Mouse (Mus musculus) heart, postnatal 0 days (tissue): Measurements from ENCODE around the gene Wars2. TPM values are rescaled to one million over a fixed set of nuclear protein-coding genes. Genes with fewer than 3 reads are reported as not detected.
A peak's percentile ranks its signal among the peaks of the same experiment; 100 is the strongest.

Experiments used
- ATAC-seq: fragments of 200-750 bp; cut with Nextera tagmentation; 2 replicates; pipeline ENCODE4 v1.8.0; 2017; ENCODE audit warnings: low read depth, moderate number of reproducible peaks, moderate library complexity; ENCODE audit not compliant: insufficient read depth
- DNase-seq: peaks from one replicate; pipeline ENCODE4 v3.0.0-alpha.2; 2016; ENCODE audit warnings: low spot score
- H3K27ac ChIP-seq: fragments of 300-500 bp; sonication (generic); 2 replicates; pipeline ENCODE4 v1.5.1; 2014; ENCODE audit warnings: low read depth, mild to moderate bottlenecking
- H3K27me3 ChIP-seq: fragments of 300-500 bp; sonication (generic); 2 replicates; pipeline ENCODE4 v1.6.1; 2014; ENCODE audit warnings: low read length, mixed read lengths; ENCODE audit not compliant: control insufficient read depth, insufficient read depth
- H3K36me3 ChIP-seq: fragments of 300-500 bp; sonication (generic); replicated peaks from 2 replicates; pipeline ENCODE4 v1.6.1; 2014; ENCODE audit warnings: low read length, mixed read lengths; ENCODE audit not compliant: control insufficient read depth, insufficient read depth
- H3K4me1 ChIP-seq: fragments of 300-500 bp; sonication (generic); 2 replicates; pipeline ENCODE4 v1.6.1; 2014; ENCODE audit warnings: antibody characterized with exemption; ENCODE audit not compliant: control insufficient read depth, insufficient read depth
- H3K4me2 ChIP-seq: fragments of 300-500 bp; sonication (generic); 2 replicates; pipeline ENCODE4 v1.6.1; 2014; ENCODE audit warnings: low read depth, mild to moderate bottlenecking, low read length, moderate library complexity
- H3K4me3 ChIP-seq: fragments of 300-500 bp; sonication (generic); 2 replicates; pipeline ENCODE4 v1.5.1; 2014; ENCODE audit warnings: low read depth, low read length
- H3K9ac ChIP-seq: fragments of 300-500 bp; sonication (generic); replicated peaks from 2 replicates; pipeline ENCODE4 v1.6.1; 2014; ENCODE audit warnings: low read depth, low read length, mixed read lengths
- H3K9me3 ChIP-seq: fragments of 300-500 bp; sonication (generic); replicated peaks from 2 replicates; pipeline ENCODE4 v1.6.1; 2016; ENCODE audit warnings: low read length; ENCODE audit not compliant: control insufficient read depth
- CTCF ChIP-seq: IDR thresholded peaks from 2 replicates; pipeline ENCODE4 v1.5.1; 2016; ENCODE audit warnings: antibody characterized with exemption, control low read depth, low read depth
- EP300 ChIP-seq: IDR thresholded peaks from 2 replicates; pipeline ENCODE4 v1.6.1; 2016; ENCODE audit warnings: antibody characterized with exemption, low read depth
- WGBS: fragments of 180-500 bp; shearing (Covaris S2); extraction: QIAGEN DNeasy Blood & Tissue Kit; methylation state at CpG from one replicate; pipeline ENCODE4 v1.1.7; 2014; 5-methylcytosine and 5-hydroxymethylcytosine counted together
- polyA plus RNA-seq: library from polyadenylated mRNA; unstranded; fragments of >200 nt; fragmentation: Nextera tagmentation; extraction: Ambion mirVana; gene quantifications from 2 replicates; pipeline ENCODE4 v1.2.1, GENCODE M21; 2015
- total RNA-seq: library from RNA; depleted of rRNA; stranded (reverse); fragments of >200 nt; gene quantifications from 2 replicates; pipeline ENCODE4 v1.2.3, GENCODE M21; 2014; ENCODE audit warnings: low replicate concordance

Gene Wars2
- total and polyA plus RNA-seq, 2 experiments from 2014 or later: 6.0 to 6.5 TPM

DNA sequence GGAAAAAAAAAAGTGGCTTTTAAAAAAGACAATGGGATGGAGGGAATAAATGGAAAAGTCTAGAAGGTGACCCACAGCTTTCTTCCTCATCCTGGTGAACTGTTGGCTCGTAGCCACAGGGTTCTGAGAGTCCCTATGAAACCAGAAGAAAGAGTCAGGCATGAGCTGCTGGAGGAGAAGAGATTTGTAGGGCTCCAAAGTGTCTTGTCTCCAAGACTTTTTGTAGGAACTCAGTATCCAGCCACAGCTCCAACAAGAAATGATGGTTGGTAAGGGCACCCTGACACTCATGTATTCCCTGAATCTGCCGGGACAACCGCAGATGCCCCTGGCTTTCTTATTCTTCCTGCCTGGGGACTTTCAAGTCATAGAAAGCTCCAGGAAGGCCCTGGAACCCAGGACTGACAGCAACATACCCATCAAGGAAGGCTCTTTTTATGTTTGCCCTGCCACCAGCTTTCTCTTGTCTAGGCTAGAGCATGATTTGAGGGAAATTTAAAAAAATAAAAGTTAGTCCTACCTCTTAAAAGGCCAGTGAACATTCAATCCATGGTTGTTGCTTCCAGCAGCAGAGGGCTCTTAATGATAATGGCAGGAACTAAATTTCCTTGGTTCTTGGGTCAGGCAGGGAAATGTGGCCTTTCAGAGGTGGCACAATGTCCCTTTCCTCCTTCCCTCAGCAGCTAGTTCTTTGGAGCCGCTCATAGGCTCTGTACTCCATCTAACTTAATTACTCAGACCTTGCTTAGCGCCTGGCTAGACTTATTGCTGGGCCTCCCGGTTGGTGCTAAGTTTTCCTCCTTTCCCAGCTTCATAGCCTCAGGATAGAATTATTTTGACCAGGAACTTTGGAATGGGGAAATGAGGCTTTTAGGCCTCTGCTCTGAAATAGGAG lies 110.7 kb downstream of the Wars2 start:
- Histone ChIP-seq H3K27me3 (peaks cover 99% of the 10 kb centered on the region), H3K4me1 (peaks cover 9% of the 10 kb centered on the region; the same call in 1 of the 2 replicates), H3K9me3 (no peaks in the 10 kb centered on the region), H3K36me3 (no peaks in the 10 kb centered on the region), H3K4me2 (no peak overlapping the region), H3K9ac (no peak overlapping the region), H3K27ac (no peak overlapping the region), H3K4me3 (no peak overlapping the region)
- no peak for DNase-seq
- TF ChIP-seq CTCF (no peak), EP300 (no peak)
- no peak for ATAC-seq
- 19% methylated on average over 6 of the region's 6 CpGs for WGBS

DNA sequence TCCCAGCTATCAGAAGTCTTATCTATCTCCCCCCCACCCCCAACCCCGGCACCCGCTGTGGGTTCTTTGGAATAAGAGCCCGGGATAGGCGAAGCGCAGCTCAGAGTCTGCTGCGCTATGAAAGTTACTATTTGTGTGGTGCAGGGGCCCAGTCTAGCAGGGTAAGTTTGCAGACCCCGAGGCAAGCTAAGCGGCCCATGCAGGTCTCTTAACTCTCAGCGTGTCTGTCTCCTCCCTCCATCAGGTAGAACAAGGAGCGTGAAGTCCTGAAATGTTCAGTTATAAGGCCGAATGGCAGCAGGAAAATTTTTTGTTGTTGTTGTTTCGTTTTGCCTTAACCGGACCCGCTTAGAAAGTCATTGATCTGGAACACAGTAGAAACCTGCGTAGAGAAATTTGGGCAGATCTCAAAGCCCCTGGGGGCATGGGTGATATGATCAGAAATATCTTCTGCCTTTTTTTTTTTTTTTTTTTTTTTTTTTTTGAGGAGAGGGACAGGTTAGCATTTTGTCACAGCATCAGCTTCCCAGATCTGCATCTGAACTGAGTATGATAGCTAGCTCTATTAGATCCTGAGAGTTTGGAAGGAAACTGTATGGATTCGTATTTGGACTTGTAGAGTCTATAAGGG lies 111.7 kb downstream of the Wars2 start:
- H3K4me3 ChIP-seq: peak overlapping the region; percentile 55; the same call in 1 of the 2 replicates
- no peaks in the 10 kb centered on the region for H3K36me3 ChIP-seq
- H3K4me2 ChIP-seq: 0 out of 2 replicates have a peak overlapping the region, but pooled peaks have one; percentile 81
- peaks cover 9% of the 10 kb centered on the region; the same call in 1 of the 2 replicates for H3K4me1 ChIP-seq
- DNase-seq: no peak
- H3K27ac ChIP-seq: no peak overlapping the region
- H3K9ac ChIP-seq: no peak overlapping the region
- 6% methylated on average over 16 of the region's 16 CpGs for WGBS
- no peak for ATAC-seq
- no peaks in the 10 kb centered on the region for H3K9me3 ChIP-seq
- TF ChIP-seq CTCF (no peak), EP300 (no peak)
- peaks cover 99% of the 10 kb centered on the region for H3K27me3 ChIP-seq

DNA sequence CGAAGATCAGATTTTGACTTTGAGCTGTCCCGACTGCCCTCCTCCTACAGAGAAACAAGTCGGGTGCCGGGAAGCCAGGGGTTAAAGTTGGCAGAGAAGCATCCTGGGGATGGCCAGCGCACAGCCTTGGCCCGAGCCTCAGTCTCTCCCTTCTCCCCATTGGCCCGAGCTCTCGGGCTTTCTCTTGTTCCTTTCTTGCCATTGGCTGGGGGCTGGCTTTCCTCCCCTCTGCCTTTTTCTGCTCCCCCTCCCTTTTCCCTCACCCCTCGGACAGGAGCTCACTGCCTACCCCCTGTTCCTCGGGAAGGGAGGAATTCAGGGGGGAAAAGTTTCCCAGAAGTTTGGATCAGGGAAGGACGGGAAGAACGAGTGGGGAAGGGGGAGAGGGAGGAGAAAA lies 112.2 kb downstream of the Wars2 start:
- H3K36me3 ChIP-seq: no peaks in the 10 kb centered on the region
- no peak overlapping the region; the same call in 1 of the 2 replicates for H3K9ac ChIP-seq
- no peak for DNase-seq
- H3K9me3 ChIP-seq: no peaks in the 10 kb centered on the region
- H3K27ac ChIP-seq: no peak overlapping the region
- no peak for TF ChIP-seq EP300
- no peak for TF ChIP-seq CTCF
- peaks cover 99% of the 10 kb centered on the region for H3K27me3 ChIP-seq
- peak overlapping the region; percentile 81 for H3K4me2 ChIP-seq
- 5% methylated on average over 12 of the region's 12 CpGs for WGBS
- H3K4me3 ChIP-seq: peak overlapping the region; percentile 55
- no peak for ATAC-seq
- H3K4me1 ChIP-seq: peaks cover 9% of the 10 kb centered on the region; the same call in 1 of the 2 replicates

DNA sequence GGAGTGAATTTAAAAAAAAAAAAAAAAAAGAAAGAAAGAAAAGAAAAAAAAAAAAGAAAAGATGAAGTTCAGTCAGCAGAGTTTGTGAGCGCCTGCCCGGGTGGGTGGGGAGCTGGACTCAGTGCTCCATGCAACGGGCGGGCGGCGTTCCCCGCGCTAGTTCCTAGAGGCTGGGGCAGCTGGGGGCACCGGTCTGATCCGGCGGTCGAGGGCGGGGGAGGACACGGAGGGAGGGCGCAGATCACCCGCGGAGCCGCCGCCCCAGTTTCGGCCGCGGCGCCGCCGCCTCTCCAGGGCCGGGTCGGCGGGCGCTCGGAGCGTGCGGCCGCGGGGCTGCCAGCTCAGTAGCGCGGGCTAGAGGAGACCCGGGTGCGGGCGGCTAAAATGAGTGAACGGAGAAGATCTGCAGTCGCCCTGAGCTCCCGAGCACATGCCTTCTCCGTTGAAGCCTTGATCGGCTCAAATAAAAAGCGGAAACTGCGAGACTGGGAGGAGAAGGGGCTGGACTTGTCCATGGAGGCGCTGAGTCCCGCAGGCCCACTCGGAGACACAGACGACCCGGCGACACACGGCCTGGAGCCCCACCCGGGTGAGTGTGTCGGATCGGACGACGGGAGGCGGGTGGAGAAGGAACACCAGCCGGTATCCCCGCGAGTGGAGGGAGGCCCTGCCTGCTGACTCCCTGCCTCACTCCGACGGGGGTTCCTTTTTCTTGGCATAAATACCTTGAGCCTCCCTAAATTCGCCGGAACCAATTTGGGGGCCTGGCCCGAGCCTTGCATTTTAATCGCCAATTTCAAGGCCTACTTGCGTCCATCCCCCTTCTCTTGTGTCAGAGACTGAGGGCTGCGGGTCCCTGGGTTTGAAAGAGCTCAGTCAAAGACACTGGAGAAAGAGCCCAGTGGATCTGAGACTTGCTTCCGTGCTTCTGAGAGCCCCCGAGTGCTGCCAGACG lies 112.9 kb downstream of the Wars2 start:
- Histone ChIP-seq H3K4me3 (peak overlapping the region; percentile 55), H3K9ac (peak overlapping the region; percentile 40; the same call in 1 of the 2 replicates), H3K27ac (no peak overlapping the region), H3K36me3 (no peaks in the 10 kb centered on the region), H3K9me3 (no peaks in the 10 kb centered on the region), H3K4me1 (peaks cover 9% of the 10 kb centered on the region; the same call in 1 of the 2 replicates), H3K27me3 (peaks cover 99% of the 10 kb centered on the region), H3K4me2 (peak overlapping the region; percentile 81)
- peak; percentile 25; the same call in 1 of the 2 replicates for ATAC-seq
- WGBS: 1% methylated on average over 70 of the region's 73 CpGs
- no peak for TF ChIP-seq CTCF
- no peak for TF ChIP-seq EP300
- DNase-seq: no peak
